Mouse (Mus musculus): ENCODE measurements at regions not wholly inside any gene's neighbourhood (a gene's known extent, or its start where the extent isn't known, plus 50 kb on each side); places are given as distances from the start of the nearest gene placed in this dataset.

DNA sequence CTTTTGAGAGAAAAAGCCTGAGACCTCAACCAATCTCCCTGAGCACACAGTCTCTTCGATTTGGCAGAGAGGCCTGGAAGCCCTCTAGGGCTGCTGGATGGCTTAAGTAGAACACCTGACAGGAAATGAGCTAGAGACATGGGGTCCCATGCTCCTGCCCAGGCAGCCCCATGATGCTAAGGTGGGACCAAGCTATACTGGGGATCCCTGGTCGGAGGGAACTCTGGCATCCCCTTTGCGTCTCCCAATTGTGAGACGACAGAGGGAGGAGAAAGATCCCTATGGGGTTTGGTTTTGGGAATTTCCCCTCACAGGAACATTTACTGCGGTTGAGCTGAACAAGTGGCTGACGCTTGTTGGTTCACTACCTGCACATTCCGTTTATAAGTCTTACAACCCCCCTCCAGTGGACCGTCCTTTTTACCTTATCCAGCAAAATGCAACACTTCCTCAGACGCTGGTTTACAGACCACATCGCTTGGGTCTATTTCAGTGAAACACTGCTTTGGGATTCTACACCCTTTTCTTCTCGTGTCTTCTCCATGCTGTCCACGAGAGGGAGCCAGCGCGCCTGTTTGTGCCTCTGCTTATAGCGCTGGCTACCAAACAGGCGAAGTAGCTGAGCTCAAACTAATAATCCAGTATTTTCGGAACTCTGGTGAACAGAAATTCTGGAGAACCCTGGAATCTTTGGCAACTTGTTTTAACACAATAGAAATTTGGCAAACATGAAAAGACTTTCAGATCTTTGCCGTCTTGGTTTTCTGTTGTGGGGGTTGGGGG, 93.7 kb upstream of the Spred2 start:
- Histone ChIP-seq H3K36me3 (no peaks in the 10 kb centered on the region), H3K9me3 (replicated peaks) (no peaks in the 10 kb centered on the region), H3K27me3 (ENCODE audit: low read depth, poor library complexity, severe bottlenecking) (peaks cover 15% of the 10 kb centered on the region), H3K4me3 (no peak overlapping the region), H3K4me1 (peaks cover 28% of the 10 kb centered on the region), H3K27ac (replicated peaks) (no peak overlapping the region)
- peak; percentile 77 for DNase-seq (ENCODE audit: low spot score)
- 21% methylated on average over 18 of the region's 18 CpGs for WGBS

DNA sequence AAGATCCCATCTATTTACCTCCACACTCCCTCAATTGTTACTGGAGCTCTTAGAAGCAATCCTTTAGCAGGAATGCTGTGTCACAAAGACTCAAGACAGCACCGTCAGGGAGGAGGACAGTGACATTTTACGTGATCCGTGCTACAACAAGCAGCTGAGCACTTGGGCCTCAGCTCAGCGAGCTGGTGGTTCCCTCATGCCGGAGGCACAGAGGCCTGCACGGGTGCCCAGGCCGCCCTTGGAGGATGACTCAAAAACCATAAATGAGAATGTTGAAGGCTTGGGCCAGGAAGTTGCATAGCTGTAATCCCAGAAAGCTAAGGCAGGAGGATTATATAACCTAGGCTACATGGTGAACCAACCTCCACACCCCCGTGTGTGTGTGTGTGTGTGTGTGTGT, 89.6 kb upstream of the Spred2 start:
- DNase-seq (ENCODE audit: low spot score): no peak
- Histone ChIP-seq H3K27ac (replicated peaks) (peak overlapping the region; percentile 77; the same call in 1 of the 2 replicates), H3K9me3 (replicated peaks) (no peaks in the 10 kb centered on the region), H3K27me3 (ENCODE audit: low read depth, poor library complexity, severe bottlenecking) (peaks cover 8% of the 10 kb centered on the region), H3K36me3 (no peaks in the 10 kb centered on the region), H3K4me1 (peaks cover 18% of the 10 kb centered on the region), H3K4me3 (no peak overlapping the region)
- WGBS: 76% methylated on average over 8 of the region's 8 CpGs

DNA sequence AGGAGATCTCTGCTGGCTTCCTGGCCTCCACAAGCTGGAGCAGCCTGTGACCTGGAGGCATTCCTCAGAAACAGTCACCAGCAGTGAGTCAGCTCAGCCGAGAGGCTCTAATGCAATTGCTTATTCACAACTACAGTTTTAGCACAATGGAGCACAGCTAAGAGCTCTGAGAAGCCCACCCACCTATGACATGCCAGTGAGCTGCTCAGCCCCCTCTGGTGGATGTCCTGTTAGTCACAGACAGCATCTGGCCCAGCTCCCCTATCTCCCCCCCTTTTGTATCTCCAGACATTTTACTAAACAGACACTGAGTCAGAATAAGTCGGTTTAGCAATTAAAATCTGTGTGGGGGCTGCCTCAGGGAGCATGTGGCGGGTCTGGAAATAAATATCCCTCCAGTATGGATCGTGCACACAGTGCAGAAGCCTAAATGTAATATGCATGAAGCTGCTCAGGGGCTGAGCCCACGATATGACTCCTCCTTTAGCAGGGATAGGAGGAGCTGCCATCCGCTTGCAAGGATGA, 88.9 kb upstream of the Spred2 start:
- Histone ChIP-seq H3K4me1 (peaks cover 15% of the 10 kb centered on the region), H3K9me3 (replicated peaks) (no peaks in the 10 kb centered on the region), H3K27me3 (ENCODE audit: low read depth, poor library complexity, severe bottlenecking) (peaks cover 1% of the 10 kb centered on the region; the same call in 1 of the 2 replicates), H3K27ac (replicated peaks) (peak overlapping the region; percentile 77), H3K4me3 (no peak overlapping the region), H3K36me3 (no peaks in the 10 kb centered on the region)
- no peak for DNase-seq (ENCODE audit: low spot score)
- WGBS: 49% methylated on average over 6 of the region's 6 CpGs

DNA sequence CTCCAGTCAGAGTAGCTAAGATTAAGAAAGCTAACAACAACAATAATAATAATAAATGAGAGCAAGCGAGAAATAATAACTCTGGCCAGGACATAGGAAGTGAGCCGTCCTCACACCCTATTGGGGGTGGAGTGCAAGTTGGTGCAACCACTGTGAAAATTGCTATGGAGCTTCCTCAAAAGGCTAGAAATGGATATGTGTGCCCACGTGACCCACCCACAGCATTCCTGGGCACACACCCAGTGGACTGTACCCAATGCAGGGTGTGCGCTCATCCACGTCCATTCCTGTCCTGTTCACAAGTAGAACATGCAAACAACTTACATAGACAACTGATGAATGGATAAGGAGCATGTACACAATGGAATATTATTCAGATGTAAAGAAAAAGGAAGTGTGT, 85.2 kb upstream of the Spred2 start:
- Histone ChIP-seq H3K9me3 (replicated peaks) (no peaks in the 10 kb centered on the region), H3K27ac (replicated peaks) (no peak overlapping the region), H3K36me3 (no peaks in the 10 kb centered on the region), H3K4me3 (no peak overlapping the region), H3K4me1 (peaks cover 15% of the 10 kb centered on the region), H3K27me3 (ENCODE audit: low read depth, poor library complexity, severe bottlenecking) (no peaks in the 10 kb centered on the region)
- WGBS: 90% methylated on average over 5 of the region's 5 CpGs
- no peak for DNase-seq (ENCODE audit: low spot score)

DNA sequence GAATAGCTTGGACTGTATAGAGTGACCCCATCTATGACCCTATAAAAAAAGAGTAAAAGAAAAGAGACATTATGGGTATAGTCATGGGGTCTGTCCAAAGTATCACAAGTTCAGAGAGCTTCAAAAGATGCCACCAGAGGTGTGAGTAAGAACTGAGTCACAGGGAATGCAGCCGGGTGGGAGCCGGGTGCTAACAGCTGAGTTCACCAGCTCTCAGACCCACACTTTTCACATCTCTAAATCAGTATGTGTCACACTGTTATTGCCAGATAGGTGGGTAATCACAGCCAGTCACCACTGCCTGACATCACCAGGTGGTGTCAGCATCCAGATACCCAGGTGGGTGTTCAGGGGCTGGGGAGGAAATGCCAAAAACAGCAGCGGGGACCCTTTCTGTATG, 81.1 kb upstream of the Spred2 start:
- Histone ChIP-seq H3K27me3 (ENCODE audit: low read depth, poor library complexity, severe bottlenecking) (no peaks in the 10 kb centered on the region), H3K36me3 (no peaks in the 10 kb centered on the region), H3K27ac (replicated peaks) (no peak overlapping the region), H3K4me1 (no peaks in the 10 kb centered on the region), H3K4me3 (no peak overlapping the region), H3K9me3 (replicated peaks) (no peaks in the 10 kb centered on the region)
- 93% methylated on average over 3 of the region's 3 CpGs for WGBS
- DNase-seq (ENCODE audit: low spot score): no peak

DNA sequence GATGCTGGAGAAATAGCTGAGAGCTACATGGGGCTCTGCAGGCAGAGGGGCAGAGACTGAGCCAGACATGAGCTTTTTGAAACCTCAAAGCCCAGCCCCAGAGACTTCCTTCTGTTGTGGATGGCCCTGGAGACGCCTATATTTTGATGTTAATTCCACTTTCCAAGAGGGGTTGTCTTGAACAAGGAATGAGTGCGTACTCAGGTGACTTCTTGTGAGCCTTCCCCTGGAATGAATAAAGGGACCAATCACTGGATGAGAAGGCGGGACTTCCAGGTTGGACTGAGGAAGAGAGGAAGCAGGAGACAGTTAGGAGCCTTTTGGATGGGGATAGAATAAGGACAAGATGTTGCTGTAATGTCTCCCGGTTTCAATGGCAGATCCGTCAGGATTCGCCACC, 76.3 kb upstream of the Spred2 start:
- Histone ChIP-seq H3K4me3 (no peak overlapping the region), H3K4me1 (peaks cover 24% of the 10 kb centered on the region), H3K27ac (replicated peaks) (no peak overlapping the region), H3K36me3 (no peaks in the 10 kb centered on the region), H3K9me3 (replicated peaks) (no peaks in the 10 kb centered on the region), H3K27me3 (ENCODE audit: low read depth, poor library complexity, severe bottlenecking) (no peaks in the 10 kb centered on the region)
- 94% methylated on average over 6 of the region's 6 CpGs for WGBS
- no peak for DNase-seq (ENCODE audit: low spot score)

DNA sequence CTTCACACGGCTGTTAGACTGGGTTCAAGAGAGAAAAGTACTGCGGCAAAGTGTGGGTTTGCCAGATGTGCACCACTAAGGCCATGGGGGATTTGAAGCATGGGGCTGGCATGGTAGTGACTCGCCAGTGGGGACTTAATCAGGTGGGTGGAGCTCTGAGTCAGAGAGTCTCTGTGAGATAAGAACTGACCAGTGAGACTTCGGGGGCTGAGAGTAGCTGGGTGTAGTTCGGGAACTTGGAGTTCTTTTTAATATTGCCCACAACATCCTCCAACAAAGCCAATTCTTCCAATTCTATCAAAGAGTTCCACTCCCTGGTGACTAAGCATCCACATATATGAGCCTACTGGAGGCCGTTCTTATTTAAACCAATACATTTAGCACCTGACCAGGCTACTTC, 75.8 kb upstream of the Spred2 start:
- Histone ChIP-seq H3K36me3 (no peaks in the 10 kb centered on the region), H3K4me3 (no peak overlapping the region), H3K27me3 (ENCODE audit: low read depth, poor library complexity, severe bottlenecking) (no peaks in the 10 kb centered on the region), H3K9me3 (replicated peaks) (no peaks in the 10 kb centered on the region), H3K4me1 (peaks cover 24% of the 10 kb centered on the region), H3K27ac (replicated peaks) (no peak overlapping the region)
- DNase-seq (ENCODE audit: low spot score): no peak
- 89% methylated on average over 6 of the region's 6 CpGs for WGBS

DNA sequence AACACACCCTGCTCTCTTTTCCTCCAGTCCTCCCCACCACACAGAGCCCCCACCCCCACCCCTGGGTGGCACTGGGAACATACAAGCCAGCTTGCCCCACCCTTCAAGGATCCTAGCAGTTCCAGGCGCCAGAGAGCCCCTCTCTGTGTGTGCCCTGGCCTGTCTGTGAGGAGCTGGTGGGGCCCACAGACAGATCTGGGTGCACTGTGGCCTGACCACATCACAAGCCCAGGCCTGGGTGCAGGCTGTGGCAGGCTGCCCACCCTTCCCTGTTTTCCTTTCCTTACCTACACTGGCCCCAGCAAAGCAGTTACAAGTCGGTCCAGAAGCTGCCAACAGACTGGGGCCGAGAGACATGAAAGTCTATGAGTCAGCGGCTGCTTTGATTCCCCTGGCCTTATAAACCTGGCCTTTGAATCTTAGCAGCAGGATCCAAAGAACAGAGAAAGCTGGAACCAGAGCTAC, 74.8 kb upstream of the Spred2 start:
- no peaks in the 10 kb centered on the region for H3K27me3 ChIP-seq (ENCODE audit: low read depth, poor library complexity, severe bottlenecking)
- WGBS: 54% methylated on average over 4 of the region's 4 CpGs
- H3K36me3 ChIP-seq: no peaks in the 10 kb centered on the region
- peak overlapping the region; percentile 61 for H3K27ac ChIP-seq (replicated peaks)
- H3K4me1 ChIP-seq: peaks cover 24% of the 10 kb centered on the region
- no peak overlapping the region for H3K4me3 ChIP-seq
- H3K9me3 ChIP-seq (replicated peaks): no peaks in the 10 kb centered on the region
- no peak for DNase-seq (ENCODE audit: low spot score)

DNA sequence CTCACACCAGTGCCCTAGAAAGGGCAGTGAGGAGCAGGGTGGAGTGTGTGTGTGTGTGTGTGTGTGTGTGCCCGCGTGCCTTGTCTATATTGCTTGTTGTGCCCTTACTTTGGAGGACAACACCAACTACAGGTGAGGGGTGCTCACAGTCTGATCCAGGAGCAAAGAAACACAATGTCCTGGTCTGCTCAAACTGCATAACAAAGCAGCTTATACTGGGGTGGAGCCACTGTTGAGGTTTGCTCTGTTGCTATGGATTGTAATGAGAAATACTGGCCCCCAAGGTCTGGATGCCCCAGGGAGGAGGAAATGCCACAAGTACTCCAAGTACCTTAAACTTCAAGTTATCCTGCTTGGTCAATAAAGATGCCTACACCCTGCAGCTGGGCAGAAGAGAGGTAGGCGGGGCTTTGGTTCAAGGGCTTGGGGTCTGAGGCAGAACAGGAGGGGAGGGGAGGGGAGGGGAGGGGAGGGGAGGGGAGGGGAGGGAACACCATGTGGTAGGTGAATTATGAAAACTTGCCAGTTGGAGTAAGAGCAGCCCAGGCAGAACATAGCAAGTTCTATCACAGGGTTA, 74.2 kb upstream of the Spred2 start:
- no peaks in the 10 kb centered on the region for H3K9me3 ChIP-seq (replicated peaks)
- no peak for DNase-seq (ENCODE audit: low spot score)
- peak overlapping the region; percentile 61; the same call in 1 of the 2 replicates for H3K27ac ChIP-seq (replicated peaks)
- H3K27me3 ChIP-seq (ENCODE audit: low read depth, poor library complexity, severe bottlenecking): no peaks in the 10 kb centered on the region
- no peak overlapping the region for H3K4me3 ChIP-seq
- H3K4me1 ChIP-seq: peaks cover 24% of the 10 kb centered on the region
- H3K36me3 ChIP-seq: no peaks in the 10 kb centered on the region
- 75% methylated on average over 3 of the region's 3 CpGs for WGBS

DNA sequence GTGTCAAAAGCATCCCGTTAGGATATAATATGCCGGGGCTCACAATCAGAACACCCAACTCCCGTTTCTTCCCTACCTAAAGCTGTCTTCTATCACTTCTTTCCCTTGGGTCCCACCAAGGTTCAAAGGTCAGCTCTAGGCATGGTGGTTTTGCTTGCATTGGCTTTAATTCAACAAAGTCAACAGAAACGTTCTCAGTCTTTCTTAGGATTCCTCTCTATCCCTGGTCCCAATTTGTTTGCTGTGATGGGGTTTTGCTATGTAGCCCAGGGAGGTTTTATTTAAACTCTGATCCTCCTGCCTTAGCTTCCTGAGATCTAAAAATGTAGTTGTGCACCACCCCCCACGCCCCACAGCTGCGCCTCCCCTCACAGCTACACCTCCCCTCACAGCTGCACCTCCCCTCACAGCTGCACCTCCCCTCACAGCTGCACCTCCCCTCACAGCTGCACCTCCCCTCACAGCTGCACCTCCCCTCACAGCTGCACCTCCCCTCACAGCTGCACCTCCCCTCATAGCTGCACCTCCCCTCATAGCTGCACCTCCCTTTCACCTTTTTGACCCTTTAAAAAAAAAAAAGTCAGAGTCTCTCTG, 73.1 kb upstream of the Spred2 start:
- H3K9me3 ChIP-seq (replicated peaks): no peaks in the 10 kb centered on the region
- H3K4me3 ChIP-seq: no peak overlapping the region
- H3K36me3 ChIP-seq: no peaks in the 10 kb centered on the region
- no peaks in the 10 kb centered on the region for H3K27me3 ChIP-seq (ENCODE audit: low read depth, poor library complexity, severe bottlenecking)
- peaks cover 24% of the 10 kb centered on the region for H3K4me1 ChIP-seq
- no peak for DNase-seq (ENCODE audit: low spot score)
- WGBS: 38% methylated on average over 6 of the region's 6 CpGs
- no peak overlapping the region for H3K27ac ChIP-seq (replicated peaks)

DNA sequence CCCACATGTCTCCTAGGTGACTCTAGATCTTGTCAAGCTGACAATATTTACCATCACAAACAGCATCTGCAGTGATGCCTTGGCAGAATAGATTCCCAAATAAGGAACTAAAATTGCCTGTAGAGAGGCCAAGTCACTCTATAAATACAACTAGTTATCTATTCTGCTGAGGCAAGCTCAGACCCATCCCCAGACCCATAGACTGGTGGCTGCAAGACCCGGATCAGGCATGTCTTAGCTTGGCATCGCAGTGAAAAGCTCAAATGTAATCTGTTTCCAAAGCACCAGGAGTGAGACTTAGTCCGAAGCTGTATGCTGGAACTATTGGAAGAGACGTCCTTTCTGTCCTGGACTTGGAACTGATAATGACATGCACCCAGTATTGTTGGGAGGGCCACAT, 62.6 kb upstream of the Spred2 start:
- no peak for DNase-seq (ENCODE audit: low spot score)
- no peaks in the 10 kb centered on the region for H3K36me3 ChIP-seq
- no peaks in the 10 kb centered on the region for H3K9me3 ChIP-seq (replicated peaks)
- H3K4me1 ChIP-seq: no peaks in the 10 kb centered on the region
- WGBS: 85% methylated on average over 4 of the region's 4 CpGs
- H3K4me3 ChIP-seq: no peak overlapping the region
- H3K27me3 ChIP-seq (ENCODE audit: low read depth, poor library complexity, severe bottlenecking): no peaks in the 10 kb centered on the region
- no peak overlapping the region for H3K27ac ChIP-seq (replicated peaks)

DNA sequence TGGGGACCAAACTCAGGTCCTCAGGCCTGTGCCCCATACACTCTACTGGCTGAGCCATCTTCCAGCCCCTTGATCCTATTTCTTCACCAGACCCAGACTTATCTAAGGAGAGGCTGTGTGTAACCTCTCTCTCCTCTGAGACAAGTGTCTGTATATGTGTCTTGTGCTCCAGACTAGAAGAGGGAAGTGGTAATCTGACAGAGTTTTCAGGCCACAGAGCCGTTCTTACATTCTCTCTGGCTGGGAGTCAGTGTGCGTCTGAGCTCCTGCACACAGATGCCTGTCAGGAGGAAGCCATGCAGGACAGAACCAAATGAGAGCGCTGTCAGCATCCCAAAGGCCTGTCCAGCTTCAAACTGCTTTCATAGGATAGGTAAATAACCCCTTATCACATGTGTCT, 60.8 kb upstream of the Spred2 start:
- H3K27me3 ChIP-seq (ENCODE audit: low read depth, poor library complexity, severe bottlenecking): no peaks in the 10 kb centered on the region
- DNase-seq (ENCODE audit: low spot score): no peak
- H3K4me3 ChIP-seq: no peak overlapping the region
- H3K9me3 ChIP-seq (replicated peaks): 0 out of 2 replicates have a peak, but pooled peaks cover 11% of the 10 kb centered on the region
- no peaks in the 10 kb centered on the region for H3K36me3 ChIP-seq
- H3K4me1 ChIP-seq: no peaks in the 10 kb centered on the region
- WGBS: 78% methylated on average over 3 of the region's 3 CpGs
- no peak overlapping the region for H3K27ac ChIP-seq (replicated peaks)

DNA sequence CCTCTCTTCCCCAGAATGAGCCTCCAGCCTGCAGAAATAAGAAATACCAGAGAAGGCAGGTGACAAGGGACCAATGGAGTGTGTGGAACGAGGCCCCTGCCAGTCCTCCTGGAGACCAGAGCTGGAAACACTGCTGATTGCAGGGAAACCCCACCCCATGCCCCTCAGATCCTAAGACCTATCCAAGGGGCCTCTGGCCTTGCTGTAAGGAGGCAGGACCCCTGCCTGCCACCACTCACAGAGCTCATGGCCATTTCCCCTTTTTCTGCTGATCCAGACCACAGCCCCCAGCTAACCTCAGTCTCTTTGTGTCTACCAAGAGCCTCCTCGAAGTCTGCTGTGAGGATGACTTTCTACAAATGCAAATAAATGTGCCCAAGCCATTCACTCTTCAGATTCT, 57.9 kb upstream of the Spred2 start:
- Histone ChIP-seq H3K36me3 (no peaks in the 10 kb centered on the region), H3K4me1 (no peaks in the 10 kb centered on the region), H3K27me3 (ENCODE audit: low read depth, poor library complexity, severe bottlenecking) (no peaks in the 10 kb centered on the region), H3K27ac (replicated peaks) (no peak overlapping the region; the same call in 1 of the 2 replicates), H3K4me3 (no peak overlapping the region), H3K9me3 (replicated peaks) (0 out of 2 replicates have a peak, but pooled peaks cover 11% of the 10 kb centered on the region)
- DNase-seq (ENCODE audit: low spot score): no peak
- WGBS: 46% methylated on average over 2 of the region's 2 CpGs

Data from midbrain, embryonic 10.5 days (tissue).